Mouse (Mus musculus): Measurements from ENCODE around the gene Tcf20. TPM values are rescaled to one million over a fixed set of nuclear protein-coding genes. Genes with fewer than 3 reads are reported as not detected.

Tcf20 gene
- total and polyA plus RNA-seq, 3 experiments = 34.7 to 92.0 (median 91.8) TPM

GRCm38 (mm10) chr15:82794277-82794676 is 193.4 kb downstream of the Tcf20 start, which contains the start of gene Cyp2d26:
TSS of gene Cyp2d26 (minus strand) at chr15:82794294.
- no peaks in the 10 kb centered on the region for H3K36me3 ChIP-seq (ENCODE audit: control insufficient read depth in 1 of 2, insufficient read depth in 2 of 2, low read length in 2 of 2)
- H3K27me3 ChIP-seq (ENCODE audit: control insufficient read depth in 1 of 2, insufficient read depth in 2 of 2, low read length in 2 of 2) = no peaks in the 10 kb centered on the region; a peak in 1 of 4 replicates
- no peaks in the 10 kb centered on the region for H3K79me2 ChIP-seq (ENCODE audit: control insufficient read depth, insufficient read depth, low read length, poor library complexity)
- H3K4me3 ChIP-seq (ENCODE audit: control insufficient read depth in 1 of 2, insufficient read depth in 1 of 2, low read depth in 2 of 2, low read length in 2 of 2) = no peak within 1 kb of the TSS
- H3K9me3 ChIP-seq (replicated peaks; ENCODE audit: insufficient read depth, low read length) = no peaks in the 10 kb centered on the region
- no peak for TF ChIP-seq MYB (IDR thresholded peaks at IDR 0.05; ENCODE audit: low read depth, low read length)
- TF ChIP-seq CTCF (IDR thresholded peaks at IDR 0.05 in 2 of 3, conservative IDR thresholded peaks at IDR 0.05 in 1 of 3; ENCODE audit: control insufficient read depth in 1 of 3, insufficient read depth in 1 of 3, low read depth in 2 of 3, low read length in 3 of 3, poor library complexity in 1 of 3, severe bottlenecking in 1 of 3) = no peak
- TF ChIP-seq MEF2A (IDR thresholded peaks at IDR 0.05; ENCODE audit: extremely low read depth, insufficient replicate concordance, low read depth, low read length, poor library complexity, severe bottlenecking) = no peak
- TF ChIP-seq GATA1 (IDR thresholded peaks at IDR 0.05; ENCODE audit: low read depth, low read length) = no peak
- no peak for TF ChIP-seq POLR2A (IDR thresholded peaks at IDR 0.05; ENCODE audit: control insufficient read depth in 1 of 2, insufficient read depth in 1 of 2, low read depth in 1 of 2, low read length in 2 of 2, poor library complexity in 1 of 2)
- no peak for TF ChIP-seq POLR2AphosphoS5 (IDR thresholded peaks at IDR 0.05; ENCODE audit: borderline replicate concordance, low read depth, low read length)
- TF ChIP-seq KAT2A (conservative IDR thresholded peaks at IDR 0.05; ENCODE audit: low read depth, low read length) = no peak
- TF ChIP-seq TCF12 (IDR thresholded peaks at IDR 0.05; ENCODE audit: low read depth, low read length) = no peak
- TF ChIP-seq NRF1 (IDR thresholded peaks at IDR 0.05; ENCODE audit: insufficient read depth, low read depth, low read length, poor library complexity, severe bottlenecking) = no peak
- no peak for TF ChIP-seq EP300 (IDR thresholded peaks at IDR 0.05; ENCODE audit: low read depth in 1 of 2, low read length in 2 of 2)
- TF ChIP-seq TBP (IDR thresholded peaks at IDR 0.05; ENCODE audit: low read depth, low read length) = no peak
- TF ChIP-seq TAL1 (IDR thresholded peaks at IDR 0.05; ENCODE audit: low read length) = no peak
- TF ChIP-seq MAX (IDR thresholded peaks at IDR 0.05; ENCODE audit: low read length) = no peak
- no peak for TF ChIP-seq MXI1 (IDR thresholded peaks at IDR 0.05; ENCODE audit: low read depth, low read length)
- no peak for TF ChIP-seq E2F4 (IDR thresholded peaks at IDR 0.05; ENCODE audit: borderline replicate concordance, low read depth, low read length)
- no peak for TF ChIP-seq UBTF (IDR thresholded peaks at IDR 0.05; ENCODE audit: borderline replicate concordance, insufficient read depth, low read depth, low read length)
- no peak within 1 kb of the TSS for H3K27ac ChIP-seq (ENCODE audit: control insufficient read depth, low read depth, low read length)
- no peak within 1 kb of the TSS for H3K9ac ChIP-seq (ENCODE audit: control insufficient read depth, low read depth, low read length, poor library complexity, severe bottlenecking)
- H3K4me1 ChIP-seq (ENCODE audit: control insufficient read depth in 1 of 2, insufficient read depth in 2 of 2, low read length in 2 of 2) = no peaks in the 10 kb centered on the region
- no peak for DNase-seq (ENCODE audit: low read depth, low spot score)

GRCm38 (mm10) chr15:82793868-82794267 is 193.8 kb downstream of the Tcf20 start:
- DNase-seq (ENCODE audit: low read depth, low spot score) = no peak
- no peak overlapping the region for H3K9ac ChIP-seq (ENCODE audit: control insufficient read depth, low read depth, low read length, poor library complexity, severe bottlenecking)
- H3K4me3 ChIP-seq (ENCODE audit: control insufficient read depth in 1 of 2, insufficient read depth in 1 of 2, low read depth in 2 of 2, low read length in 2 of 2) = no peak overlapping the region

More at GRCm38 (mm10) chr15:82793868-82794267, 193.8 kb downstream of the Tcf20 start:
- H3K79me2 ChIP-seq (ENCODE audit: control insufficient read depth, insufficient read depth, low read length, poor library complexity) = no peaks in the 10 kb centered on the region
- no peaks in the 10 kb centered on the region; a peak in 1 of 4 replicates for H3K27me3 ChIP-seq (ENCODE audit: control insufficient read depth in 1 of 2, insufficient read depth in 2 of 2, low read length in 2 of 2)
- no peak overlapping the region for H3K27ac ChIP-seq (ENCODE audit: control insufficient read depth, low read depth, low read length)
- no peaks in the 10 kb centered on the region for H3K36me3 ChIP-seq (ENCODE audit: control insufficient read depth in 1 of 2, insufficient read depth in 2 of 2, low read length in 2 of 2)
- H3K9me3 ChIP-seq (replicated peaks; ENCODE audit: insufficient read depth, low read length) = no peaks in the 10 kb centered on the region
- TF ChIP-seq SIN3A (IDR thresholded peaks at IDR 0.05; ENCODE audit: low read length) (no peak), ZC3H11A (IDR thresholded peaks at IDR 0.05; ENCODE audit: low read depth, low read length) (no peak), GATA1 (IDR thresholded peaks at IDR 0.05; ENCODE audit: low read depth, low read length) (no peak), ELF1 (IDR thresholded peaks at IDR 0.05; ENCODE audit: low read depth, low read length) (no peak), ETS1 (IDR thresholded peaks at IDR 0.05; ENCODE audit: low read depth, low read length) (no peak), SMC3 (IDR thresholded peaks at IDR 0.05; ENCODE audit: low read depth, low read length) (no peak), JUND (IDR thresholded peaks at IDR 0.05; ENCODE audit: low read depth, low read length) (no peak), MXI1 (IDR thresholded peaks at IDR 0.05; ENCODE audit: low read depth, low read length) (no peak), NRF1 (IDR thresholded peaks at IDR 0.05; ENCODE audit: insufficient read depth, low read depth, low read length, poor library complexity, severe bottlenecking) (no peak), MYC (IDR thresholded peaks at IDR 0.05; ENCODE audit: low read depth, low read length) (no peak), GABPA (IDR thresholded peaks at IDR 0.05; ENCODE audit: low read depth, low read length) (no peak), POLR2AphosphoS5 (IDR thresholded peaks at IDR 0.05; ENCODE audit: borderline replicate concordance, low read depth, low read length) (no peak), TCF12 (IDR thresholded peaks at IDR 0.05; ENCODE audit: low read depth, low read length) (no peak), ZKSCAN1 (IDR thresholded peaks at IDR 0.05; ENCODE audit: low read depth, low read length) (no peak), HCFC1 (IDR thresholded peaks at IDR 0.05; ENCODE audit: low read depth, low read length) (no peak), ZNF384 (IDR thresholded peaks at IDR 0.05; ENCODE audit: low read depth, low read length) (no peak), RAD21 (IDR thresholded peaks at IDR 0.05; ENCODE audit: low read depth, low read length) (no peak), ZMIZ1 (IDR thresholded peaks at IDR 0.05; ENCODE audit: low read depth, low read length) (no peak)
- no peaks in the 10 kb centered on the region for H3K4me1 ChIP-seq (ENCODE audit: control insufficient read depth in 1 of 2, insufficient read depth in 2 of 2, low read length in 2 of 2)

Data from MEL (cell line).